Mouse (Mus musculus): ENCODE results near the gene Hscb.

GRCm38 (mm10) chr5:110826781-110827495, 12.6 kb downstream of the Hscb start:
- TF ChIP-seq UBTF (IDR thresholded peaks at IDR 0.05; ENCODE audit: borderline replicate concordance, insufficient read depth, low read depth, low read length): no peak
- TF ChIP-seq ETS1 (IDR thresholded peaks at IDR 0.05; ENCODE audit: low read depth, low read length): no peak
- no peak for TF ChIP-seq BHLHE40 (IDR thresholded peaks at IDR 0.05; ENCODE audit: borderline replicate concordance, low read depth, low read length)
- no peak for TF ChIP-seq CTCF (IDR thresholded peaks at IDR 0.05 in 2 of 3, conservative IDR thresholded peaks at IDR 0.05 in 1 of 3; ENCODE audit: control insufficient read depth in 1 of 3, insufficient read depth in 1 of 3, low read depth in 2 of 3, low read length in 3 of 3, poor library complexity in 1 of 3, severe bottlenecking in 1 of 3)
- TF ChIP-seq POLR2A (IDR thresholded peaks at IDR 0.05; ENCODE audit: control insufficient read depth in 1 of 2, insufficient read depth in 1 of 2, low read depth in 1 of 2, low read length in 2 of 2, poor library complexity in 1 of 2): no peak
- TF ChIP-seq KAT2A (conservative IDR thresholded peaks at IDR 0.05; ENCODE audit: low read depth, low read length): no peak
- TF ChIP-seq MEF2A (IDR thresholded peaks at IDR 0.05; ENCODE audit: extremely low read depth, insufficient replicate concordance, low read depth, low read length, poor library complexity, severe bottlenecking): no peak

All from MEL (cell line).